12 mouse cellular contexts compared by ENCODE assay signal in the genomic region with DNA sequence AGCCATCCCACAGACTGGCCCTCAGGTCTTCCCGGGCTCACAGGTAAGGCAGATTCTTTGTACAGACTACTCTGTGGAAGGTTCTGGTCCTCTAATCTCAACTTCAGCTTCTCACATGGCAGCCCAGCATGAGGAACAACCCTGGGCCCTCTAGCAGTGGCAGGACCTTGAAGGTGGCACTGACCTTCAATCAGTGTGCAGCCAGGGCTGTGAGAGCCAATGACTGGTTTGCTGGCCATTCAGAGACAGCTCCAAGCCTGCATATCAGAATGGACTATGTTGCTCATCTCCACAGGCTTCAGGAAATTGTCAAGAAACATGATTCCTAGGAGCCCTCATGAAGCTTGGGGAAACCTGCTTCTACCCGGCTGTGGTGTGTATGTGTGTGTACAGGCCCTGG.
"Had no signal": no experiment of that assay in that cellular context is flagged by ENCODE, and none has a peak within 500 bp of the region (broad histone marks: within the 10 kb centered on the region; RNA-seq: fewer than 3 reads in every experiment).

No protein-coding gene starts in this region.

- H3K9ac ChIP-seq: liver, embryonic 14.5 days; midbrain, embryonic 12.5 days had no signal

- H3K4me2 ChIP-seq: midbrain, embryonic 12.5 days had no signal

- H3K9me3 ChIP-seq: midbrain, embryonic 12.5 days had no signal

- H3K4me3 ChIP-seq: layer of hippocampus, adult 2 months; midbrain, embryonic 12.5 days had no signal

- H3K4me1 ChIP-seq: midbrain, embryonic 12.5 days had no signal

- DNase-seq: kidney, adult 9 months; kidney, postnatal 10 days; kidney, postnatal 4 days; left cerebral cortex, postnatal 4 days; lung, adult 18-20 months; right cerebral cortex, postnatal 14 days; thymus, adult 2 months; thymus, postnatal 25 days had no signal

- ATAC-seq: midbrain, embryonic 16.5 days had no signal

- H3K27ac ChIP-seq: layer of hippocampus, adult 2 months; liver, embryonic 14.5 days; midbrain, embryonic 12.5 days had no signal

- H3K27me3 ChIP-seq: midbrain, embryonic 12.5 days had no signal
